Mouse (Mus musculus) heart, embryonic 14.5 days (tissue): ENCODE data around the gene N4bp1. TPM values are rescaled to one million over a fixed set of nuclear protein-coding genes. Genes with fewer than 3 reads are reported as not detected.

Experiments used
- ATAC-seq: fragments of 200-750 bp; cut with Nextera tagmentation; 2 replicates; pipeline ENCODE4 v1.8.0; 2017; ENCODE audit warnings: low read depth, moderate TSS enrichment; ENCODE audit not compliant: insufficient number of reproducible peaks, insufficient read depth, low FRiP score
- H3K27ac ChIP-seq, 2 experiments: fragments of 200-500 bp in 1 of 2; fragments of 300-500 bp in 1 of 2; sonication (generic) in 1 of 2; replicated peaks in 1 of 2; 2 replicates each; pipeline ENCODE4 v1.5.1; 2012 to 2014; ENCODE audit warnings: low read depth in 2 of 2, low read length in 2 of 2, control low read depth in 1 of 2, mild to moderate bottlenecking in 1 of 2, mixed read lengths in 1 of 2; ENCODE audit not compliant: control insufficient read depth in 1 of 2, insufficient read depth in 1 of 2
- H3K27me3 ChIP-seq: fragments of 300-500 bp; sonication (generic); 2 replicates; pipeline ENCODE4 v1.6.1; 2014; ENCODE audit warnings: mild to moderate bottlenecking, low read length, control low read depth; ENCODE audit not compliant: control insufficient read depth, insufficient read depth
- H3K36me3 ChIP-seq: fragments of 300-500 bp; sonication (generic); 2 replicates; pipeline ENCODE4 v1.6.1; 2014; ENCODE audit warnings: mild to moderate bottlenecking, control low read depth, low read length, mixed read lengths; ENCODE audit not compliant: control insufficient read depth, insufficient read depth
- H3K4me1 ChIP-seq, 2 experiments: fragments of 200-500 bp in 1 of 2; fragments of 300-500 bp in 1 of 2; sonication (generic) in 1 of 2; 2 replicates each; pipeline ENCODE4 v1.6.1; 2012 to 2014; ENCODE audit warnings: low read length in 2 of 2, control low read depth in 1 of 2, mixed read lengths in 1 of 2; ENCODE audit not compliant: control insufficient read depth in 2 of 2, insufficient read depth in 2 of 2
- H3K4me2 ChIP-seq: fragments of 300-500 bp; sonication (generic); 2 replicates; pipeline ENCODE4 v1.6.1; 2014; ENCODE audit warnings: mild to moderate bottlenecking, low read length
- H3K4me3 ChIP-seq, 2 experiments: fragments of 200-500 bp in 1 of 2; fragments of 300-500 bp in 1 of 2; sonication (generic) in 1 of 2; 2 replicates each; pipeline ENCODE4 v1.5.1; 2012 to 2014; ENCODE audit warnings: low read length in 2 of 2, mild to moderate bottlenecking in 2 of 2, control low read depth in 1 of 2, low read depth in 1 of 2, moderate library complexity in 1 of 2; ENCODE audit not compliant: control insufficient read depth in 1 of 2, insufficient read depth in 1 of 2
- H3K9ac ChIP-seq: fragments of 300-500 bp; sonication (generic); 2 replicates; pipeline ENCODE4 v1.6.1; 2014; ENCODE audit warnings: mild to moderate bottlenecking, low read length
- H3K9me3 ChIP-seq: fragments of 300-500 bp; sonication (generic); 2 replicates; pipeline ENCODE4 v1.6.1; 2016; ENCODE audit warnings: low read length, control low read depth; ENCODE audit not compliant: control insufficient read depth
- WGBS: fragments of 180-500 bp; shearing (Covaris S2); extraction: QIAGEN DNeasy Blood & Tissue Kit; methylation state at CpG from one replicate; pipeline ENCODE4 v1.1.7; 2014; 5-methylcytosine and 5-hydroxymethylcytosine counted together
- polyA plus RNA-seq: library from polyadenylated mRNA; unstranded; fragments of >200 nt; fragmentation: Nextera tagmentation; extraction: Ambion mirVana; gene quantifications from 2 replicates; pipeline ENCODE4 v1.2.1, GENCODE M21; 2014

Gene N4bp1
- polyA plus RNA-seq, 1 experiment from 2014 or later: 8.5 TPM

DNA sequence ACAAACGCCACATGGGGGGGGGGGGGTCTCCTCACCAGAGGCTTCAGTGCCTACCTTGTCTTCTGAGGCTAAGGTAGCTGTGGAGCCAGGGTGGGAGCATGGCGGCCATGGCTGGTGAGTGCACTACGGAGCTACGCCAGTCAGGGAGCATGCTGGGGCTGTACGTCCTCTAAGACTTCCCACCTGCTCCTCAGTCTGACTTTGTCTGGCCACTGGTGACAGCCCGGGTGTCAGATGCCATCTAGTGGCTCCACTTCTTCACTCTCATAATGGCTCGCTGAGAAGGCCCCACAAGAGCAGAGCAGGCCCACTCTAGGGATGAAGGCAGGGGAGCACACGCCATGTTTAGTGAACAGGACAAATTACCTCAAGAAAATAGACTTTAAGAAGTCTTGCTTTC, 41.2 kb downstream of the N4bp1 start:
- H3K36me3 ChIP-seq: peaks cover 85% of the 10 kb centered on the region
- H3K4me2 ChIP-seq: no peak overlapping the region
- ATAC-seq: no peak; the same call in 1 of the 2 replicates
- WGBS: 56% methylated on average over 8 of the region's 8 CpGs
- no peak overlapping the region for H3K27ac ChIP-seq
- no peaks in the 10 kb centered on the region for H3K4me1 ChIP-seq
- H3K4me3 ChIP-seq: no peak overlapping the region
- no peaks in the 10 kb centered on the region for H3K27me3 ChIP-seq
- no peaks in the 10 kb centered on the region for H3K9me3 ChIP-seq
- no peak overlapping the region for H3K9ac ChIP-seq

DNA sequence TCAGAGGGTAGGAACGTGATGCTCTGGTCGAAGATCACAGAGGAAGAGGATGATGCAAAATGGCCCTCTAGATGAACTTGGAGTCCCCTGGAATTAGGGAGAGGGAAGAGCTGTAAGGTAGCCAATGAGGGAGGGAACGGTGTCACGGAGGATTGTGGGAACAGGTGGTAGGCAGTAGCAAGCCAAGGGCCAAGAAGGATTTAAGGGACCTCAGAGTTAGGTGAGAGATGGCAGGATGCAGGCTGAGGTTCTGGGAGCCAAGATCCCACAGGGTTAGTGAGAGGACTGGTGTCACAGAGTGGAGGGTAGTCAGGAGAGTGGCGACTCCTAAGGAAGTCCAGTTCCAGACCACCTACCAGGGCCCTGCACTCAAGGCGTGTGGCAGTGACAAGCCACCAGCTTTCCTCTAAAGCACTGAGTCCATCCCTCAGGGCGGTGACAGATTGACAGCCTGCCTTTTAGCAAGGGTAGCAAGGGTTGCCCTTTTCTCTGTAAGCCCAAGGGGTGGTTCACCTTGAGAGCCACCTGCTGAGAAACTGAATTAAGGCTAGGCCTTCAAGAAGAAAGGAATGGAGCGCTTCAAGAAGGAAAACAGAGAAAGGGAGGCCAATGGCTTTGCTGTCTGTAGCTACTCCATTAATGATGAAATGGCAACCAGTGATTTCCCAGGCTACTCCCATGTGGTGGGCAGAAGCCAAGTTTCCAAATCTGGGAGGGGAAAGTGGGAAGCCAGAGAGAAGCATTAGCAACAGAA, 43.3 kb downstream of the N4bp1 start:
- no peaks in the 10 kb centered on the region for H3K27me3 ChIP-seq
- H3K4me2 ChIP-seq: no peak overlapping the region
- H3K9ac ChIP-seq: no peak overlapping the region
- H3K36me3 ChIP-seq: peaks cover 64% of the 10 kb centered on the region
- H3K4me3 ChIP-seq: no peak overlapping the region
- H3K4me1 ChIP-seq: no peaks in the 10 kb centered on the region
- no peak for ATAC-seq
- no peaks in the 10 kb centered on the region for H3K9me3 ChIP-seq
- H3K27ac ChIP-seq: no peak overlapping the region
- WGBS: 84% methylated on average over 8 of the region's 8 CpGs

DNA sequence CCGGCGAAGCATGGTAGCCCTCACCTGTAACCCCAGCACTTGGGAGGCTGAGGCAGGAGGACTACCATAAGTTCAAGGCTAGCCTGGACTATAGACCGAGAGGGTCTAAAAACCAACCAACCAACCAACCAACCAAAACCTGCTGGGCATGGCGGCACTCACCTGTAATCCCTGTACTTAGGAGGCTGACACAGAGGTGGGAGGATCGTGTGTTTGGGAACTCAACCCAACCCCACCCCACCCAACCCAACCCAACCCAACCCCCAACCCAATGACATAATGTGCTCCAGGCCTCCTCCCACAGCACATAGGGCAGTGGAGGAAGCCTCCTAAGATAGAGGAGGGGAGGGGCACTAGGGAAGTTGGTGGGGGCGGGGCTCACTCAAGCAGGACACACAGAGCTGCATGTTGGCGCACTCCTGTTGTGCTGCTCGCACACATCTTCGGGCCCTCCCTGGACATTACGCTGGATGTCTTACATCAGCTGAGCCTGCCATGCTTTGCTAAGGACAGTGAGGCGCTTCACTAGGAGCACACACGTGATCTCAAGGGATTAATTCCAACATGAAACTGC, 44.9 kb downstream of the N4bp1 start:
- H3K4me1 ChIP-seq: peaks cover 1 to 3% of the 10 kb centered on the region in 2 experiments; a peak in 3 of 4 replicates
- H3K4me3 ChIP-seq: no peak overlapping the region
- ATAC-seq: no peak
- no peaks in the 10 kb centered on the region for H3K9me3 ChIP-seq
- H3K27ac ChIP-seq: no peak overlapping the region
- no peak overlapping the region for H3K9ac ChIP-seq
- peaks cover 50% of the 10 kb centered on the region for H3K36me3 ChIP-seq
- no peaks in the 10 kb centered on the region for H3K27me3 ChIP-seq
- 95% methylated on average over 12 of the region's 12 CpGs for whole genome bisulfite sequencing
- H3K4me2 ChIP-seq: no peak overlapping the region

DNA sequence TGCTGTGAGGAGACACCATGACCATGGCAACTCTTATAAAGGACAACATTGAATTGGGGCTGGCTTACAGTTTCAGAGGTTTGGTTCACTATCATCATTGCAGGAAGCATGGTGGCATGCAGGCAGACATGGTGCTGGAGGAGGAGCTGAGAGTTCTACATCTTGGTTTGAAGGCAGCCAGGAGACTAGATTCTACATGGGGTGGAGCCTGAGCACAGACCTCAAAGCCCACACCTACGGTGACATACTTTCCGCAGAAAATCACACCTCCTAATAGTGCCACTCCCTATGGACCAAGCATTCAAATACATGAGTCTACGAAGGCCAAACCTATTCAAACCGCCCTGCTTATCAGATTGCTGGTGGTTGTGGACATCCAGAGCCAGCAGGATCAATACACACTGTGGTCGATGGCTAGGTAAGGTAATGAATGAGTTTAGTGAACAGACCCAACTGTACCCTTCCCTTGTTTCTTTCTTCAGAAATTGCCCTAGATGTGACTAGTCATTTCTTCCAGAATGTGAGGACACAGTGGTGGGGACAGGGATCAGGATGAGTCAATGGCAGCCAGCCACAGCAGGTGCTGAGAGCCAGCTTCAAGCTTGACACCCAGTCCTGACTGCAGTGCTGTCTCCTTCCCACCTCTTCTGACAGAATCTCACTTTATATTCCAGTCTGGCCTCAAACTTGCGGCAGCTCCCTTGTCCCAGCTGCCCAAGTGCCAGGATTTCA, 46.2 kb downstream of the N4bp1 start:
- no peak overlapping the region for H3K9ac ChIP-seq
- no peak overlapping the region for H3K27ac ChIP-seq
- no peaks in the 10 kb centered on the region for H3K27me3 ChIP-seq
- WGBS: 94% methylated on average over 6 of the region's 6 CpGs
- peaks cover 42% of the 10 kb centered on the region for H3K36me3 ChIP-seq
- H3K4me1 ChIP-seq: peaks cover 8 to 12% of the 10 kb centered on the region in 2 experiments
- no peaks in the 10 kb centered on the region for H3K9me3 ChIP-seq
- no peak overlapping the region for H3K4me2 ChIP-seq
- H3K4me3 ChIP-seq: no peak overlapping the region
- ATAC-seq: no peak

DNA sequence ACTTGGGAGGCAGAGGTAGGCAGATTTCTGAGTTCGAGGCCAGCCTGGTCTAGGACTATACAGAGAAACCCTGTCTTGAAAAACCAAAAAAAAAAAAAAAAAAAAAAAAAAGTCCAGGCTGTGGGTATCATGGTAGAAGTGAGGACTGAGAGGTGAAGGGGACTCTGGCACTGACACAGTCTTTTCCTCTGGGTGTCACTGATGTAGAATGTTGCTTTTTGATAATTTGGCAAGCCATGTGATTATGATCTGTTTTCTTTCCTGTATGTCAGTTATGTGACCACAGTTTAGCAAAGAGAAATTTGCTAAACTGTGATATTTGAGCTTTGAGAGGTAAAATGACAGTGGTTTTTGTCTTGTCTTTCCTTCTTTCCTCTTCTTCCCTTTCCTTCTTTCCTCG, 47.8 kb downstream of the N4bp1 start:
- no peak overlapping the region for H3K27ac ChIP-seq
- H3K4me3 ChIP-seq: no peak overlapping the region
- whole genome bisulfite sequencing: 70% methylated on average over 2 of the region's 2 CpGs
- no peak for ATAC-seq
- no peak overlapping the region for H3K9ac ChIP-seq
- H3K27me3 ChIP-seq: no peaks in the 10 kb centered on the region
- peaks cover 8 to 12% of the 10 kb centered on the region in 2 experiments for H3K4me1 ChIP-seq
- no peak overlapping the region for H3K4me2 ChIP-seq
- peaks cover 27% of the 10 kb centered on the region for H3K36me3 ChIP-seq
- no peaks in the 10 kb centered on the region for H3K9me3 ChIP-seq

DNA sequence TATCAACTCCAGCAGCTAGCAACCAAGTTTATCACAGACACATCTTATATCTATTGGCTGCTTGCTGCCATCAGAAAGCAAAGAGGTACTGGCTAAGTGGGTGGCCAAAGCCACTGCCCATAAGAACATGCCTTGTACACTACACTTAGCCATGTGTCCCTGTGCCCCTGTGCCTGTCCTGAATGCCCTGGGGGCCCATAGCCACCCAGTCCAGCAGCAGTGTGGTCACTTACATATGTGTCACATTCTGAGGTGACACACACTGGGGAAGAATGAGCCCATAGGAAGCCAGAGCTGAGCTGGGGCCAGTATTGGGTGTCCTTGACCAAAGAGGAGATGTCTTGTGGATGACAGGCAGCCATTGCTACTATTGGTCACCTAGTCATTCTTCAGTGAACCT, 49.2 kb downstream of the N4bp1 start:
- no peaks in the 10 kb centered on the region for H3K27me3 ChIP-seq
- no peak overlapping the region for H3K4me3 ChIP-seq
- H3K36me3 ChIP-seq: peaks cover 13% of the 10 kb centered on the region
- no peak overlapping the region for H3K4me2 ChIP-seq
- no peak overlapping the region for H3K27ac ChIP-seq
- peaks cover 8 to 12% of the 10 kb centered on the region in 2 experiments for H3K4me1 ChIP-seq
- H3K9me3 ChIP-seq: no peaks in the 10 kb centered on the region
- ATAC-seq: no peak
- no peak overlapping the region for H3K9ac ChIP-seq

DNA sequence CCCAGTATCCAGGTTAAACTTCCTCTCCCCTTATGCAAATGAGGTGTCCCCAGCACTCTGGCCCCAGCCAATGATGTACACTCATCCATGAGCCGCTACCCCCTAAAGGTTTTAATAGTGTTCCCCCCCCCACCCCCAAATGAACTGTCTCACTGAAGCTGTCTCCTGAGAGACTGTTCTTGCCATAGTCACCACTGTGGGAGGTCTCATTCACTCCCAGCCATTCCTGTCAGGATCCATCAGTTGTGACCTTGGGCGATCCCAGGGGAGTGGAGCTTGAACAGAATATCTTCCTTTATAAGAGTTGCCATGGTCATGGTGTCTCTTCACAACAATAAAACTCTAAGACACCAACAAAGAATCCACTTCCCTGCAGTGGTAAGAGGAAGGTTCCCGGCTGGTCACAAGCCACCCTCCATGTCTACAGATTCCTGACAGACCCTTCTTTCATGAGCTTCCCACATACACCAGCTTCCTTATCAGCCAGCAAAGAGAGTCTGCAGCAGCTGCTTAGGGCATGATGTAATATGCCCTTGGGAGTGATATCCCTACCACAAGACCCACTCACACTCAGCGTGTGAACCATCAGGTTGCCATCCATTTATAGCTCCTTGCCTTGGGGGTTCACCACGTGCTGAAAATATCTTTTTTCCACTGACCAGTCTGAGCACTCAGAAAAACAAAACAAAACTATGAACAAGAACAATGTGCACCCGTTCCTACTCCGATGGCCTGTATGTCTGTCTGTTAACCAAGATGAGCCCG, 50.4 kb downstream of the N4bp1 start:
- Histone ChIP-seq H3K27ac (peak overlapping the region; percentile 38 to 52; a peak in 2 of 4 replicates), H3K27me3 (no peaks in the 10 kb centered on the region), H3K9me3 (no peaks in the 10 kb centered on the region), H3K9ac (no peak overlapping the region), H3K4me1 (peaks cover 8 to 12% of the 10 kb centered on the region in 2 experiments), H3K4me3 (no peak overlapping the region), H3K36me3 (peaks cover 7% of the 10 kb centered on the region; the same call in 1 of the 2 replicates), H3K4me2 (no peak overlapping the region)
- 42% methylated on average over 8 of the region's 8 CpGs for WGBS
- ATAC-seq: peak; percentile 52; the same call in 1 of the 2 replicates
